Mouse (Mus musculus) liver, postnatal 0 days (tissue): ENCODE data around the gene Ptch2. TPM values are rescaled to one million over a fixed set of nuclear protein-coding genes. Genes with fewer than 3 reads are reported as not detected.
A peak's percentile ranks its signal among the peaks of the same experiment; 100 is the strongest.

ENCODE experiments used
- ATAC-seq: fragments of 200-750 bp; cut with Nextera tagmentation; 2 replicates; pipeline ENCODE4 v1.8.0; 2017; ENCODE audit warnings: mild to moderate bottlenecking, moderate library complexity
- DNase-seq: peaks from one replicate; pipeline ENCODE4 v3.0.0-alpha.2; 2016
- H3K27ac ChIP-seq: fragments of 300-500 bp; sonication (generic); 2 replicates; pipeline ENCODE4 v1.5.1; 2014; ENCODE audit warnings: antibody characterized with exemption, moderate library complexity, mild to moderate bottlenecking, low read depth
- H3K27me3 ChIP-seq: fragments of 300-500 bp; sonication (generic); 2 replicates; pipeline ENCODE4 v1.6.1; 2014; ENCODE audit warnings: low read length, control low read depth, mixed read lengths; ENCODE audit not compliant: insufficient read depth
- H3K36me3 ChIP-seq: fragments of 300-500 bp; sonication (generic); replicated peaks from 2 replicates; pipeline ENCODE4 v1.6.1; 2014; ENCODE audit warnings: mild to moderate bottlenecking, control low read depth, low read length, moderate library complexity, mixed read lengths; ENCODE audit not compliant: insufficient read depth
- H3K4me1 ChIP-seq: fragments of 300-500 bp; sonication (generic); 2 replicates; pipeline ENCODE4 v1.6.1; 2014; ENCODE audit warnings: antibody characterized with exemption, mild to moderate bottlenecking, control low read depth; ENCODE audit not compliant: insufficient read depth
- H3K4me2 ChIP-seq: fragments of 300-500 bp; sonication (generic); 2 replicates; pipeline ENCODE4 v1.6.1; 2014; ENCODE audit warnings: low read depth, mild to moderate bottlenecking, low read length, moderate library complexity, mixed read lengths
- H3K4me3 ChIP-seq: fragments of 300-500 bp; sonication (generic); 2 replicates; pipeline ENCODE4 v1.5.1; 2014; ENCODE audit warnings: low read depth, low read length
- H3K9ac ChIP-seq: fragments of 300-500 bp; sonication (generic); replicated peaks from 2 replicates; pipeline ENCODE4 v1.6.1; 2014; ENCODE audit warnings: mild to moderate bottlenecking, moderate library complexity
- H3K9me3 ChIP-seq: fragments of 300-500 bp; sonication (generic); 2 replicates; pipeline ENCODE4 v1.6.1; 2016; ENCODE audit warnings: mild to moderate bottlenecking, control low read depth, low read length, mixed read lengths
- CTCF ChIP-seq: sonication (generic); IDR thresholded peaks from 2 replicates; pipeline ENCODE4 v1.5.1; 2016; ENCODE audit warnings: antibody characterized with exemption, low read depth
- EP300 ChIP-seq: IDR thresholded peaks from 2 replicates; pipeline ENCODE4 v1.6.1; 2016; ENCODE audit warnings: antibody characterized with exemption, low read depth, mild to moderate bottlenecking
- WGBS: fragments of 180-500 bp; shearing (Covaris S2); extraction: QIAGEN DNeasy Blood & Tissue Kit; methylation state at CpG from one replicate; pipeline ENCODE4 v1.1.7; 2014; ENCODE audit not compliant: insufficient replicate concordance; 5-methylcytosine and 5-hydroxymethylcytosine counted together
- polyA plus RNA-seq: library from polyadenylated mRNA; unstranded; fragments of >200 nt; fragmentation: Nextera tagmentation; extraction: Ambion mirVana; gene quantifications from 2 replicates; pipeline ENCODE4 v1.2.1, GENCODE M21; 2015

Ptch2 gene
- polyA plus RNA-seq, 1 experiment from 2014 or later = 0.52 TPM

DNA sequence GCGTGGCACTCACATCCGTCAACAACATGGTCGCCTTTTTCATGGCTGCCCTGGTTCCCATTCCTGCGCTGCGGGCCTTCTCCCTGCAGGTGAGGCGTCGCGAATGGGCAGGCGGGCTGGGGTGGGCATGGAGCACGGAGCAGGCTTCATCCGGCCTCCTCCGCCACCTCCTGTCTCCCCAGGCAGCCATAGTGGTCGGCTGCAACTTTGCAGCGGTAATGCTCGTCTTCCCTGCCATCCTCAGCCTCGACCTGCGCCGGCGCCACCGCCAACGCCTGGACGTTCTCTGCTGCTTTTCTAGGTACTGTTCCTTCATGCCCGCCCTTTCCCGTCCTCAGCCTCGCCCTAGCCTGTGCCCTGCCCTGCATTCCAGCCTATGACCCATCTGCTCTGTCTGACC, 13.5 kb downstream of the Ptch2 start:
- no peak overlapping the region for H3K9ac ChIP-seq
- no peaks in the 10 kb centered on the region for H3K27me3 ChIP-seq
- no peak for DNase-seq
- H3K4me2 ChIP-seq = no peak overlapping the region
- H3K4me1 ChIP-seq = no peaks in the 10 kb centered on the region
- no peak for ATAC-seq
- WGBS = 93% methylated on average over 25 of the region's 25 CpGs
- no peaks in the 10 kb centered on the region for H3K36me3 ChIP-seq
- H3K4me3 ChIP-seq = no peak overlapping the region
- H3K27ac ChIP-seq = no peak overlapping the region
- TF ChIP-seq EP300 = no peak
- TF ChIP-seq CTCF = no peak
- H3K9me3 ChIP-seq = no peaks in the 10 kb centered on the region

- no peak overlapping the region for H3K4me2 ChIP-seq
- no peak overlapping the region for H3K27ac ChIP-seq
- DNase-seq (no peak), ATAC-seq (no peak)
- no peaks in the 10 kb centered on the region for H3K9me3 ChIP-seq
- 85% methylated on average over 13 of the region's 13 CpGs for WGBS
- no peaks in the 10 kb centered on the region for H3K36me3 ChIP-seq
- TF ChIP-seq CTCF = no peak
- TF ChIP-seq EP300 = no peak
- no peaks in the 10 kb centered on the region for H3K27me3 ChIP-seq
- no peaks in the 10 kb centered on the region for H3K4me1 ChIP-seq
- H3K9ac ChIP-seq = no peak overlapping the region
- H3K4me3 ChIP-seq = no peak overlapping the region
These were observed 14.4 kb downstream of the Ptch2 start for GRCm38 (mm10) chr4:117110249-117110648.

- H3K4me2 ChIP-seq = no peak overlapping the region
- H3K4me1 ChIP-seq = no peaks in the 10 kb centered on the region
- no peak overlapping the region for H3K27ac ChIP-seq
- TF ChIP-seq EP300 = no peak
- no peak for TF ChIP-seq CTCF
- DNase-seq (no peak), ATAC-seq (no peak)
- H3K27me3 ChIP-seq = no peaks in the 10 kb centered on the region
- 78% methylated on average over 11 of the region's 11 CpGs for WGBS
- H3K9me3 ChIP-seq = no peaks in the 10 kb centered on the region
- no peaks in the 10 kb centered on the region for H3K36me3 ChIP-seq
- no peak overlapping the region for H3K9ac ChIP-seq
- no peak overlapping the region for H3K4me3 ChIP-seq
These were observed 15.1 kb downstream of the Ptch2 start for GRCm38 (mm10) chr4:117110985-117111384.

- no peak overlapping the region for H3K9ac ChIP-seq
- ATAC-seq = no peak
- H3K9me3 ChIP-seq = no peaks in the 10 kb centered on the region
- H3K4me2 ChIP-seq = no peak overlapping the region
- WGBS = 96% methylated on average over 1 of the region's 1 CpGs
- no peak overlapping the region for H3K27ac ChIP-seq
- no peak overlapping the region for H3K4me3 ChIP-seq
- no peaks in the 10 kb centered on the region for H3K36me3 ChIP-seq
- DNase-seq = no peak
- no peaks in the 10 kb centered on the region for H3K27me3 ChIP-seq
- no peak for TF ChIP-seq EP300
- TF ChIP-seq CTCF = peak; percentile 39
- H3K4me1 ChIP-seq = no peaks in the 10 kb centered on the region
These were observed 17.4 kb downstream of the Ptch2 start for GRCm38 (mm10) chr4:117113237-117113636.

DNA sequence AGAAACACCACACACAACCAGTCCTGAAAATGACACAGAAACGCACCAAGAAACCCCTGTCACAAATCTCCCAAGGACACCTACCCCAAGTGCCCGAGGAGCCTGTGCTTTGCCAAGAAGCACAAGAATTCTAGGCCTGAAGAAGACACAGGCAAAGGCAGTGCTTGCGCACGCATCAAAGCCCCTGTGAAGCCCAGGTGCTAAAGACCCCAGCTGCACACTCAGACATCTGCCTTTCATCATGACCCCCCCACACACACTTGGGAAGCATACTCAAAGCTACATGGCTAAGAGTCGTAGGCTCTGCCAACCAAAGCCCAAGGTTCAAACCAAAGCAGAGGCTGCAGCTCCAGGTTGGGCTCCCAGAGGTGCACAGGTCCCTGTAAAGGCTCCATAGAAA, 19.7 kb downstream of the Ptch2 start:
- no peak overlapping the region for H3K9ac ChIP-seq
- WGBS = 87% methylated on average over 5 of the region's 5 CpGs
- ATAC-seq = no peak
- DNase-seq = no peak
- TF ChIP-seq CTCF (no peak), EP300 (no peak)
- H3K27ac ChIP-seq = no peak overlapping the region
- no peaks in the 10 kb centered on the region for H3K27me3 ChIP-seq
- no peaks in the 10 kb centered on the region for H3K9me3 ChIP-seq
- H3K4me3 ChIP-seq = no peak overlapping the region
- no peaks in the 10 kb centered on the region for H3K36me3 ChIP-seq
- peaks cover 5% of the 10 kb centered on the region for H3K4me1 ChIP-seq
- no peak overlapping the region for H3K4me2 ChIP-seq

DNA sequence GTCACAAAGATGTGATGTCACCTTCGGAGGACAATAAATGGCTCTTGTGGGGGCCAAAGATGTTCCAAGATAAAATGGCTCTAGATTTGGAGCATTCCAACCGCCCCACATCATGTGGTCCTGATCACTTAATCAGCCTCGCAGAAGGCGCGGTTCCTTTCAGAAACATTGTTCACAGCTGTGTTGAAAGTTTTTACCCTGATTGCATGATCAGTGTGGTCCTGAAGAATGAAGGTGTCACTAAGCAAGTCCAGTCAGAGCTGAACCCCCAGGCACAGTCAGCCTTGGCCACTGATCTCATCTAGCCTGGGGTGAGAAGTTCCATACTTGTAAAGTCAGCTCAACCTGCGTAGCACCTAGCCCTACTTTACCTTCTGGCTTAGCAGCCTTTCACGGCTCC, 22.1 kb downstream of the Ptch2 start:
- Histone ChIP-seq H3K4me2 (no peak overlapping the region), H3K4me3 (no peak overlapping the region), H3K27ac (no peak overlapping the region), H3K9ac (no peak overlapping the region), H3K36me3 (no peaks in the 10 kb centered on the region), H3K9me3 (no peaks in the 10 kb centered on the region), H3K4me1 (peaks cover 8% of the 10 kb centered on the region), H3K27me3 (no peaks in the 10 kb centered on the region)
- ATAC-seq (no peak), DNase-seq (no peak)
- TF ChIP-seq EP300 = no peak
- no peak for TF ChIP-seq CTCF
- 85% methylated on average over 7 of the region's 7 CpGs for WGBS

- TF ChIP-seq CTCF = no peak
- no peak for TF ChIP-seq EP300
- Histone ChIP-seq H3K4me3 (peak overlapping the region; percentile 59), H3K27me3 (no peaks in the 10 kb centered on the region), H3K9ac (peak overlapping the region; percentile 51; the same call in 1 of the 2 replicates), H3K4me1 (peaks cover 19% of the 10 kb centered on the region), H3K9me3 (no peaks in the 10 kb centered on the region), H3K27ac (peak overlapping the region; percentile 77), H3K4me2 (peak overlapping the region; percentile 93), H3K36me3 (no peaks in the 10 kb centered on the region)
- ATAC-seq (no peak), DNase-seq (no peak)
- 82% methylated on average over 5 of the region's 5 CpGs for WGBS
These were observed 23.8 kb downstream of the Ptch2 start for GRCm38 (mm10) chr4:117119636-117120035.
